Mouse (Mus musculus) hindbrain, postnatal 0 days (tissue): ENCODE results near the gene Glt6d1. TPM values are rescaled to one million over a fixed set of nuclear protein-coding genes. Genes with fewer than 3 reads are reported as not detected.

Experiments
- ATAC-seq: fragments of 200-750 bp; cut with Nextera tagmentation; 2 replicates; pipeline ENCODE4 v1.8.0; 2017; ENCODE audit warnings: mild to moderate bottlenecking, moderate TSS enrichment, moderate library complexity
- DNase-seq: peaks from one replicate; pipeline ENCODE4 v3.0.0-alpha.2; 2015; ENCODE audit warnings: low spot score
- H3K27ac ChIP-seq: fragments of 300-500 bp; sonication (generic); 2 replicates; pipeline ENCODE4 v1.5.1; 2014; ENCODE audit warnings: mild to moderate bottlenecking
- H3K27me3 ChIP-seq: fragments of 300-500 bp; sonication (generic); 2 replicates; pipeline ENCODE4 v1.6.1; 2014; ENCODE audit warnings: low read length, mixed read lengths; ENCODE audit not compliant: insufficient read depth
- H3K36me3 ChIP-seq: fragments of 300-500 bp; sonication (generic); 2 replicates; pipeline ENCODE4 v1.6.1; 2014; ENCODE audit warnings: low read length, mixed read lengths; ENCODE audit not compliant: insufficient read depth
- H3K4me1 ChIP-seq: fragments of 300-500 bp; sonication (generic); 2 replicates; pipeline ENCODE4 v1.6.1; 2014; ENCODE audit warnings: antibody characterized with exemption, low read length, mixed read lengths; ENCODE audit not compliant: insufficient read depth
- H3K4me2 ChIP-seq: fragments of 300-500 bp; sonication (generic); 2 replicates; pipeline ENCODE4 v1.6.1; 2014; ENCODE audit warnings: low read depth, mild to moderate bottlenecking, low read length, moderate library complexity, mixed read lengths
- H3K4me3 ChIP-seq: fragments of 300-500 bp; sonication (generic); 2 replicates; pipeline ENCODE4 v1.5.1; 2014; ENCODE audit warnings: low read length
- H3K9ac ChIP-seq: fragments of 300-500 bp; sonication (generic); replicated peaks from 2 replicates; pipeline ENCODE4 v1.6.1; 2014; ENCODE audit warnings: mild to moderate bottlenecking, low read length, moderate library complexity, mixed read lengths
- H3K9me3 ChIP-seq: fragments of 300-500 bp; sonication (generic); 2 replicates; pipeline ENCODE4 v1.6.1; 2016; ENCODE audit warnings: low read length, mixed read lengths
- CTCF ChIP-seq: IDR thresholded peaks from 2 replicates; pipeline ENCODE4 v1.5.1; 2016; ENCODE audit warnings: antibody characterized with exemption, control low read depth, low read depth
- WGBS: fragments of 180-500 bp; shearing (Covaris S2); extraction: QIAGEN DNeasy Blood & Tissue Kit; methylation state at CpG from one replicate; pipeline ENCODE4 v1.1.7; 2014; 5-methylcytosine and 5-hydroxymethylcytosine counted together
- polyA plus RNA-seq: library from polyadenylated mRNA; unstranded; fragments of >200 nt; fragmentation: Nextera tagmentation; extraction: Ambion mirVana; gene quantifications from 2 replicates; pipeline ENCODE4 v1.2.1, GENCODE M21; 2015
- total RNA-seq: library from RNA; depleted of rRNA; stranded (reverse); fragments of >200 nt; gene quantifications from 2 replicates; pipeline ENCODE4 v1.2.3, GENCODE M21; 2014

The Glt6d1 gene
- total and polyA plus RNA-seq, 2 experiments from 2014 or later = not detected

- no peak for TF ChIP-seq CTCF
- DNase-seq (no peak), ATAC-seq (no peak)
- Histone ChIP-seq H3K27me3 (no peaks in the 10 kb centered on the region), H3K4me2 (no peak overlapping the region), H3K36me3 (no peaks in the 10 kb centered on the region), H3K9ac (no peak overlapping the region), H3K27ac (no peak overlapping the region), H3K4me1 (no peaks in the 10 kb centered on the region), H3K9me3 (no peaks in the 10 kb centered on the region), H3K4me3 (no peak overlapping the region)
- WGBS = 80% methylated on average over 5 of the region's 5 CpGs
Measured at GRCm38 (mm10) chr2:25813364-25813763, 2.3 kb downstream of the Glt6d1 start.

DNA sequence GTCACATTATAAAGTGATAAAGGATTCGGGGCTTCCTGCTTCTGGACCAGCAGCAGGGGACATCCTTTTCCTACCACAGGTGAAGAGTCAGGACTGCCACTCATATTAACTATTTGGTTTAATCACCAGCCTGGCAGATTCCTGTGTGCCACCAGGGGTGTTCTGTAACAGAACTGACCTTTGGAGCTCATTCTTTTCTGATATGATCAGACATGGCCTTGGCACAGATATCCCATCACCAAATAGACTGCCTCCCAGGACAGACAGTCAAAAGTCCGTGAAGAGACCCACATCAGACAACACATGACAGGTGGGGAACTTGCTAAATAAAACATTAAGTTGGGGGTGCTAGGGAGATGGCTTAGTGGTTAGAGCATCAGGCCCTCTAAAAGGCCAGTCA, 3.9 kb downstream of the Glt6d1 start:
- no peak overlapping the region for H3K9ac ChIP-seq
- 73% methylated on average over 2 of the region's 2 CpGs for WGBS
- DNase-seq (no peak), ATAC-seq (no peak)
- TF ChIP-seq CTCF = no peak
- no peaks in the 10 kb centered on the region for H3K36me3 ChIP-seq
- no peaks in the 10 kb centered on the region for H3K27me3 ChIP-seq
- H3K9me3 ChIP-seq = no peaks in the 10 kb centered on the region
- H3K4me1 ChIP-seq = no peaks in the 10 kb centered on the region
- no peak overlapping the region for H3K4me3 ChIP-seq
- no peak overlapping the region for H3K4me2 ChIP-seq
- no peak overlapping the region for H3K27ac ChIP-seq

GRCm38 (mm10) chr2:25798065-25798464, 17.6 kb downstream of the Glt6d1 start:
- H3K27ac ChIP-seq = no peak overlapping the region
- no peaks in the 10 kb centered on the region for H3K9me3 ChIP-seq
- no peak for TF ChIP-seq CTCF
- H3K4me3 ChIP-seq = no peak overlapping the region
- WGBS = 31% methylated on average over 5 of the region's 5 CpGs
- DNase-seq = no peak
- no peaks in the 10 kb centered on the region for H3K4me1 ChIP-seq
- H3K36me3 ChIP-seq = no peaks in the 10 kb centered on the region
- H3K27me3 ChIP-seq = no peaks in the 10 kb centered on the region
- ATAC-seq = no peak
- no peak overlapping the region for H3K9ac ChIP-seq
- H3K4me2 ChIP-seq = no peak overlapping the region

- H3K27ac ChIP-seq = no peak overlapping the region
- ATAC-seq = no peak
- no peaks in the 10 kb centered on the region for H3K36me3 ChIP-seq
- no peak overlapping the region for H3K9ac ChIP-seq
- H3K27me3 ChIP-seq = no peaks in the 10 kb centered on the region
- no peak overlapping the region for H3K4me2 ChIP-seq
- no peaks in the 10 kb centered on the region for H3K4me1 ChIP-seq
- DNase-seq = no peak
- 23% methylated on average over 2 of the region's 2 CpGs for WGBS
- TF ChIP-seq CTCF = no peak
- H3K4me3 ChIP-seq = no peak overlapping the region
- no peaks in the 10 kb centered on the region for H3K9me3 ChIP-seq
Measured at GRCm38 (mm10) chr2:25797635-25798034, 18.0 kb downstream of the Glt6d1 start.

- no peak for ATAC-seq
- Histone ChIP-seq H3K9ac (no peak overlapping the region), H3K4me1 (no peaks in the 10 kb centered on the region), H3K27me3 (no peaks in the 10 kb centered on the region), H3K4me3 (no peak overlapping the region), H3K9me3 (no peaks in the 10 kb centered on the region), H3K27ac (no peak overlapping the region), H3K4me2 (no peak overlapping the region), H3K36me3 (no peaks in the 10 kb centered on the region)
- TF ChIP-seq CTCF = no peak
- DNase-seq = no peak
- WGBS = 90% methylated on average over 3 of the region's 3 CpGs
Measured at GRCm38 (mm10) chr2:25789092-25789491, 26.6 kb downstream of the Glt6d1 start.

DNA sequence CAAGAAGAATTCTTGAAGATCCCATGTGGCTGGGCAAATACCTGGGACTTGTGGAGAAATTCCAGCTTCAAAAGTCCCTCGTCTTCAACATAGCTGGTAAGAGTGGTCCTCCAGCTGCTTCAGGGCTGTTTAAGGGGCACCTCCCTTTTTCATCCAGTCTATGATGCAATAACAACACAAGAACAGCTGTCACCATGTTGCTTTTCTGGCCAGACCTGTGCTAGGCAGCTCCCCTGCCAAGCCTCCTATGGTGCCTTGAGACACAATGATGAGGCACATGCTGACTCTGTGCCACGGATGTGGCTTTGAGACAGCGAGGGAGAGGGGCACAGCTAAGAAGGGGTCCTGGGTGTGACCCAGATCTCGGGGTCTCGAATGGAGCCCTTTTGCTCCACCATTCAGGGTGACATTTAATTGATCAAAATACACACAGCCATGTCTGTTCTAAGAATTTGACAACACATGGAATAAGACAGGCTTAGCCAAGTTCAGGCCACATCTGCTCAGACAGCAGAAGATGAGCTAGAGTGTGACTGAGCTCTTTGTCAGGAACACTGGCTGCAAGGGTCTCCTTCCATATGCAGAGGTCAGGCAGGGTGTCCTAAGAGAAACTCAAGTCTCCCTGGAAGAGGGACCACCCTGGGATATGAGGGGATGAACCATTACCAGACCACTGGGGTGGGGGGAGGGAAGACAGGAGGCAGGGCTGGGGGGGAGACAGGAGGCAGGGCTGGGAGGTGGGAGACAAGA, 29.9 kb downstream of the Glt6d1 start:
- no peak overlapping the region for H3K4me3 ChIP-seq
- peak; percentile 45 for DNase-seq
- H3K4me2 ChIP-seq = no peak overlapping the region
- no peak overlapping the region for H3K9ac ChIP-seq
- H3K36me3 ChIP-seq = no peaks in the 10 kb centered on the region
- H3K4me1 ChIP-seq = no peaks in the 10 kb centered on the region
- H3K27me3 ChIP-seq = no peaks in the 10 kb centered on the region
- H3K9me3 ChIP-seq = no peaks in the 10 kb centered on the region
- 48% methylated on average over 5 of the region's 5 CpGs for WGBS
- no peak overlapping the region for H3K27ac ChIP-seq
- 0 out of 2 replicates have a peak, but pooled peaks have one; percentile 24 for ATAC-seq
- TF ChIP-seq CTCF = no peak

DNA sequence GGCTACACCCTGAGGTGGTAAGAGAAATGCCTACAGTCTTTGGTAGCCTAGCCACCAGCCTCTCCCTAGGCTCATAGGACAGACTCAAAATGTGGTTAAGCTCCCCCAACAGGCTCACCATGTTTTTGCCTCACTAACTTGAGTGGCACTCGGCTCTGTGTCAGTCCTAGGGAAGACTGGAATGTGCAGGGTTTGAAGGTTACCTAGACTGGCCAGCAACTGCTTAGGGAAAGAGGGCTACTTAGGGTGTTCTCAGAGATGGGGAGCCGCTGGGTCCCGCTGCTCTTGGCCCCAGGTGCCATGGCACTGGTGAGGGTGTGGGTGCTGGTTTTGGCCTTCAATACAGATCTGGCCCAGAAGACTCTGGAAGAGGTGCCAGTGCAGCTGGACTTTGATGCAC, 33.7 kb downstream of the Glt6d1 start, which contains the start of gene Gm13539:
Gene Gm13539 (plus strand): TSS at position 301 of the 400 bp plus-strand sequence.
- Histone ChIP-seq H3K36me3 (no peaks in the 10 kb centered on the region), H3K27me3 (no peaks in the 10 kb centered on the region), H3K4me3 (no peak within 1 kb of the TSS), H3K9me3 (no peaks in the 10 kb centered on the region), H3K4me2 (no peak within 1 kb of the TSS), H3K4me1 (no peaks in the 10 kb centered on the region), H3K9ac (no peak within 1 kb of the TSS), H3K27ac (no peak within 1 kb of the TSS)
- DNase-seq (no peak), ATAC-seq (no peak)
- no peak for TF ChIP-seq CTCF
- 84% methylated on average over 3 of the region's 3 CpGs for WGBS
